Mouse (Mus musculus) intestine, embryonic 14.5 days (tissue): Measurements from ENCODE around the gene Chd5. TPM values are rescaled to one million over a fixed set of nuclear protein-coding genes. Genes with fewer than 3 reads are reported as not detected.
A peak's percentile ranks its signal among the peaks of the same experiment; 100 is the strongest.

Experiments
- ATAC-seq: fragments of 200-750 bp; cut with Nextera tagmentation; replicated peaks from 2 replicates; pipeline ENCODE4 v1.8.0; 2017; ENCODE audit warnings: low read depth, moderate number of reproducible peaks, moderate TSS enrichment, moderate library complexity; ENCODE audit not compliant: low FRiP score, low TSS enrichment
- DNase-seq: peaks from one replicate; pipeline ENCODE4 v3.0.0-alpha.2; 2018; ENCODE audit warnings: low spot score
- H3K27ac ChIP-seq: fragments of 300-500 bp; sonication (generic); 2 replicates; pipeline ENCODE4 v1.5.1; 2014; ENCODE audit warnings: low read depth, mild to moderate bottlenecking, control low read depth
- H3K27me3 ChIP-seq: fragments of 300-500 bp; sonication (generic); replicated peaks from 2 replicates; pipeline ENCODE4 v1.6.1; 2014; ENCODE audit warnings: low read length, control low read depth; ENCODE audit not compliant: control insufficient read depth, insufficient read depth
- H3K36me3 ChIP-seq: fragments of 300-500 bp; sonication (generic); 2 replicates; pipeline ENCODE4 v1.6.1; 2014; ENCODE audit warnings: low read length, control low read depth; ENCODE audit not compliant: control insufficient read depth, insufficient read depth
- H3K4me1 ChIP-seq: fragments of 300-500 bp; sonication (generic); replicated peaks from 2 replicates; pipeline ENCODE4 v1.6.1; 2014; ENCODE audit warnings: low read length, control low read depth, mixed read lengths; ENCODE audit not compliant: control insufficient read depth, insufficient read depth
- H3K4me2 ChIP-seq: fragments of 300-500 bp; sonication (generic); 2 replicates; pipeline ENCODE4 v1.6.1; 2014; ENCODE audit warnings: low read length
- H3K4me3 ChIP-seq: fragments of 300-500 bp; sonication (generic); 2 replicates; pipeline ENCODE4 v1.5.1; 2014; ENCODE audit warnings: low read depth, low read length, control low read depth, mixed read lengths
- H3K9ac ChIP-seq: fragments of 300-500 bp; sonication (generic); 2 replicates; pipeline ENCODE4 v1.6.1; 2014; ENCODE audit warnings: mild to moderate bottlenecking, low read length
- H3K9me3 ChIP-seq: fragments of 300-500 bp; sonication (generic); 2 replicates; pipeline ENCODE4 v1.6.1; 2016; ENCODE audit warnings: low read length, control low read depth; ENCODE audit not compliant: control insufficient read depth
- WGBS: fragments of 180-500 bp; shearing (Covaris S2); extraction: QIAGEN DNeasy Blood & Tissue Kit; methylation state at CpG from one replicate; pipeline ENCODE4 v1.1.7; 2014; 5-methylcytosine and 5-hydroxymethylcytosine counted together
- polyA plus RNA-seq: library from polyadenylated mRNA; unstranded; fragments of >200 nt; fragmentation: Nextera tagmentation; extraction: Ambion mirVana; gene quantifications from 2 replicates; pipeline ENCODE4 v1.2.1, GENCODE M21; 2014

Chd5 gene
- polyA plus RNA-seq, 1 experiment from 2014 or later = 1.7 TPM

DNA sequence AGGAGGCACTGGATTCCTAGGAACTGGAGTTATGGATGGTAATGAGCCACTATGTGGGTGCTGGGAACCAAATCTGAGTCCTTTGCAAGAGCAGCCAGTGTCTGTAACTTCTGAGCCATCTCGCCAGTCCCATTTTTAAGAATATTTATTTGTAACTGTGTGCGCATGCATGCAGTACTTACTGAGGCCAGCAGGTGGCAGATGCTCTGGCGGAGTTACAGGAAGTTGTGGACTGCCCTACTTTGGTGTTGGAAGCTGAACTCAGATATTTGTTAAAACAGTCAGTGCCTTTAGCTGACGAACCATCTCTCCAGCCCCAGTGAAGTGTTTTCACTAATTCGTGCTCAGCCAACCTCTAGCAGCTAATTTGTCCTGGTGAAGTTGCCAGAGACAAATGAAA lies 86.5 kb downstream of the Chd5 start:
- Histone ChIP-seq H3K9me3 (no peaks in the 10 kb centered on the region), H3K9ac (no peak overlapping the region), H3K27me3 (no peaks in the 10 kb centered on the region), H3K36me3 (no peaks in the 10 kb centered on the region), H3K4me2 (no peak overlapping the region), H3K27ac (no peak overlapping the region), H3K4me1 (no peaks in the 10 kb centered on the region), H3K4me3 (no peak overlapping the region)
- 69% methylated on average over 5 of the region's 5 CpGs for WGBS
- DNase-seq (peak; percentile 61), ATAC-seq (no peak)

DNA sequence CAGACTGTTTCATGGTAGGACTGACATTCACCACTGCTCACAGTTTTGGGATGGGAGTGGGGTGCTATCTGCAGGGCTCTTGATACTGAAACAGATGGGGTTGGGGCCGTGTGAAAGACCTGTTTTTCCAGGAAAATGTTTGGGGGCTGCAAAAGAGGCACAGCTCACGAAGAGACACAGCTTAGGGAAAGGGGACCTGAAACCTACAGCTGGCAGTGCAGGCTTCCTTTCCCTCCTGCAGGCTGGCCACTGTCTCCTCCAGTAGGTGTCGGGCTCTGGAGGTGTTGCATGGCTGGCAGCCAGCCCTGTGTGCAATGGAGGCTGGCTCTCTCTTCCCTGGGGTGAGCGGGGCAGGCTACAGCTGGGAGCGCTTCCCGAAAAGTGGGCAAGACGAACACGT lies 89.8 kb downstream of the Chd5 start:
- 61% methylated on average over 8 of the region's 8 CpGs for WGBS
- Histone ChIP-seq H3K9ac (no peak overlapping the region), H3K36me3 (no peaks in the 10 kb centered on the region), H3K4me2 (no peak overlapping the region), H3K4me3 (no peak overlapping the region), H3K27ac (no peak overlapping the region), H3K9me3 (no peaks in the 10 kb centered on the region), H3K27me3 (no peaks in the 10 kb centered on the region), H3K4me1 (no peaks in the 10 kb centered on the region)
- ATAC-seq (no peak), DNase-seq (no peak)

DNA sequence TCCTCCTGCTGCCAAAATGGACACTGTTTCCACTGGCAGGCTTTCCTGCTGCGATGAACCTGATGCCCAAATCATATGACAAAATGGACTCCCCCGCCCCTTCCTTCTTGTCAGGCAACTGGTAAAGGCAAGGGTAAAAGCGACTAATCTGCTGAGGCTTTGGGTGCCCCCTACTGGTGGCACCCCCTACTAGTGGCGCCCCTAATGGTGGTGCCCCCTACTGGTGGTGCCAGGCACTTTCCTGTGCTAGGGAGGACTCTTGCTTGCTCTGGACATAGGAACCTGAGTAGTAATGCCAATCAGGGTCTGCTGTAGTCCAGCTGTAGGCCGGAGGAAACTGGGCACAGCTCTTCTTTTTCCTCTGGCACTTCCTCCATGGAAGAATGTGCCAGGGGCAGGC lies 93.9 kb downstream of the Chd5 start:
- ATAC-seq = no peak
- no peak for DNase-seq
- 56% methylated on average over 5 of the region's 5 CpGs for WGBS

DNA sequence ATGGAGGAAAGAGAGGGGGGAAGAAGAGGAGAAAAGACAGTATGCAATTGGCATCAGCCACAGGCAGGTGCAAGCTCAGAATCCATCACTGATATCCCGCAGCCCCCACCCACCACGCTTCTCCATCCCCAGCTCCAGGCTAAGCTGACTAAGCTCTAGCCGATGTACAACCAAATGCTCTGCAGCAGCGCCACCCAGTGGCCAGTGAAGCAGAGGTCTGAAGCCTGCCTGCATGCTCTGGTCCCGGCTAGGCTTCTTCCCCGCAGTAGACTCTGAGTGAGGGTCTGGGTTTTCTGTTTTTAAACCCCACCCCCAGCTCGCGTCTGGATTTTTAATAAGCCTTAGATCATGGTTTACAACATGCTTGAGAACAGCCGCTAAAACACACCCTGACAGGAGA lies 96.4 kb downstream of the Chd5 start:
- WGBS = 2% methylated on average over 9 of the region's 9 CpGs
- H3K4me3 ChIP-seq = 0 out of 2 replicates have a peak overlapping the region, but pooled peaks have one; percentile 12
- H3K9ac ChIP-seq = no peak overlapping the region
- H3K27ac ChIP-seq = no peak overlapping the region
- H3K27me3 ChIP-seq = no peaks in the 10 kb centered on the region
- peak; percentile 84 for ATAC-seq
- peak overlapping the region; percentile 20; the same call in 1 of the 2 replicates for H3K4me2 ChIP-seq
- peak; percentile 95 for DNase-seq
- H3K9me3 ChIP-seq = no peaks in the 10 kb centered on the region
- no peaks in the 10 kb centered on the region for H3K36me3 ChIP-seq
- no peaks in the 10 kb centered on the region for H3K4me1 ChIP-seq

More for the DNA sequence above, 93.9 kb downstream of the Chd5 start:
- Histone ChIP-seq H3K27me3 (no peaks in the 10 kb centered on the region), H3K4me1 (no peaks in the 10 kb centered on the region), H3K9ac (no peak overlapping the region), H3K27ac (no peak overlapping the region), H3K4me2 (no peak overlapping the region), H3K4me3 (no peak overlapping the region), H3K9me3 (no peaks in the 10 kb centered on the region), H3K36me3 (no peaks in the 10 kb centered on the region)

DNA sequence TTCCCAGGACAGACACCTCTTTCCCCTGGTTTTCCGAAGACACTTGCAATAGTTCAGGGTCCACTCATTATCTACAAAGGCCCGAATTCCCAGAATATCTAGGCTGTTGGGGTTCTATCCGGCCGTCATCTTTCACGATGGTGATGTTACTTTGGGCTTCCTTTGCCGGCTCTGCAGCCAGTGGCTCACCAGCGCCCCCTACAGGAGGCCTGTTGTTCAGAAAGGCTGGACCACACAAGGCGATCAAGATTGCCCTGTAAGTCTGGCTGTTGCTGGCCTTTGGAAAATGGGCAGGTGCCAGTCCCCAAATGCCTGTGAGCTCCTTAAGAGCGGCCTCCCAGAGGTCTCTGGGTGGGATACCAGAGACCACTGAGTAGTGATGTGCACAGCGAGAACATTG lies 96.8 kb downstream of the Chd5 start:
- WGBS = 10% methylated on average over 10 of the region's 10 CpGs
- no peaks in the 10 kb centered on the region for H3K9me3 ChIP-seq
- no peaks in the 10 kb centered on the region for H3K27me3 ChIP-seq
- no peak overlapping the region for H3K9ac ChIP-seq
- 0 out of 2 replicates have a peak overlapping the region, but pooled peaks have one; percentile 12 for H3K4me3 ChIP-seq
- peak; percentile 90 for DNase-seq
- no peak overlapping the region for H3K27ac ChIP-seq
- no peaks in the 10 kb centered on the region for H3K36me3 ChIP-seq
- ATAC-seq = peak; percentile 63; the same call in 1 of the 2 replicates
- peak overlapping the region; percentile 20; the same call in 1 of the 2 replicates for H3K4me2 ChIP-seq
- H3K4me1 ChIP-seq = no peaks in the 10 kb centered on the region

Other genes starting within 250 kb of the Chd5 start
- 0.97 and 0.98 TPM in 2 replicates for gene Tnfrsf25, start 222.7 kb upstream of the Chd5 start, polyA plus RNA-seq
- gene Espn, start 186.3 kb upstream of the Chd5 start, polyA plus RNA-seq = 22.8 and 24.2 TPM in 2 replicates
- gene Hes2, start 179.8 kb upstream of the Chd5 start, polyA plus RNA-seq = not detected in 2 replicates
- gene Acot7, start 160.5 kb upstream of the Chd5 start, polyA plus RNA-seq = 61.5 and 69.7 TPM in 2 replicates
- gene Gpr153, start 64.4 kb upstream of the Chd5 start, polyA plus RNA-seq = 8.2 and 9.4 TPM in 2 replicates
- not detected in 2 replicates for gene Hes3, start 47.0 kb upstream of the Chd5 start, polyA plus RNA-seq
- 22.0 and 25.8 TPM in 2 replicates for gene Icmt, start 41.4 kb upstream of the Chd5 start, polyA plus RNA-seq
- 1.7 and 1.8 TPM in 2 replicates for gene Rnf207, start 19.7 kb upstream of the Chd5 start, polyA plus RNA-seq
- 473 and 504 TPM in 2 replicates for gene Rpl22, start 12.9 kb upstream of the Chd5 start, polyA plus RNA-seq
- 2.7 TPM in 2 replicates for gene Nphp4, start 138.1 kb downstream of the Chd5 start, polyA plus RNA-seq
- gene Kcnab2, start 139.2 kb downstream of the Chd5 start, polyA plus RNA-seq = 3.8 TPM in 2 replicates